Mouse (Mus musculus): ENCODE data around the gene Slc38a4.

The Slc38a4 gene

GRCm38 (mm10) chr15:96971906-96972305 is 83.8 kb downstream of the Slc38a4 start:
- no peak for DNase-seq (ENCODE audit: low read depth, low spot score)

GRCm38 (mm10) chr15:96969792-96970191 is 86.0 kb downstream of the Slc38a4 start:
- DNase-seq (ENCODE audit: low read depth, low spot score) = no peak

DNA sequence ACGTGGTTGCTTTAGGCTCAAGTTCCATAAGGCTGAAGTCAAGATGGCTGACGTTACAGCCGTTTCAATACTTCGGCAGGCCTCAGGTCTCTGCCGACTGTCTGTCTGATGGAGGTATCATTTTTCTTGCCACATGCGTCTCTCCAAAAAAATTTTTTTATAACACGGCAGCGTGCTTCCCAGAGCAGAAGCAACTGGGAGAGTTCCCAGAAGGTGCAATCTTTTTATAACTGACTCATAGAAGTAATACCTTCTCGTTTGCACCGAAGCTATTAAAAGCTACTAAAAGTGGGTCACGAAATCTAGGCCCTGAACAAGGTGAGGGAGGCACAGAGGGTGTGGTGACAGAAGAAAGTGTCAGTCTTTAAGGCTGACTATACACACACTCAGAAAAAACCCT is 87.0 kb downstream of the Slc38a4 start:
- no peak for DNase-seq (ENCODE audit: low read depth, low spot score)

DNA sequence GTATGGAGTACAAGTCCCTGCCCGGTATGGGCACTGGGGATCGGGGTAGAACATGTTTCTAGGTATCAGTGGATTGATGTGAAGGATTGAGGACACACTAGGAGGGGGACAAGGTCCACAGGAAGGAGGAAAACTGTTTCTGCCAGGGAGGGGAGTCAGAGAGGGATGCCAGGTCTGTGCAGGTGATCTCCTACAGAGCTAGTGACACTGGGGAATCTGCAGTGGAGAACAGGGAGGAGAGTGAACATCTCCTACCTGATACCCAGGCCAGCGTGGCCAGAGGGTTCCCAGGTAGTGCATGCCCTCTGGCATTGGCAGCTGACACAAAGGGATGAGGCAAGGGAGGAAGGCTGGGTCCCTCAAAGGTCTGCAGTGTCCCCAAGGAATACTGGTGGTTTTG is 89.4 kb downstream of the Slc38a4 start:
- no peak for DNase-seq (ENCODE audit: low read depth, low spot score)

GRCm38 (mm10) chr15:96963735-96964134 is 92.0 kb downstream of the Slc38a4 start:
- no peak for DNase-seq (ENCODE audit: low read depth, low spot score)

DNA sequence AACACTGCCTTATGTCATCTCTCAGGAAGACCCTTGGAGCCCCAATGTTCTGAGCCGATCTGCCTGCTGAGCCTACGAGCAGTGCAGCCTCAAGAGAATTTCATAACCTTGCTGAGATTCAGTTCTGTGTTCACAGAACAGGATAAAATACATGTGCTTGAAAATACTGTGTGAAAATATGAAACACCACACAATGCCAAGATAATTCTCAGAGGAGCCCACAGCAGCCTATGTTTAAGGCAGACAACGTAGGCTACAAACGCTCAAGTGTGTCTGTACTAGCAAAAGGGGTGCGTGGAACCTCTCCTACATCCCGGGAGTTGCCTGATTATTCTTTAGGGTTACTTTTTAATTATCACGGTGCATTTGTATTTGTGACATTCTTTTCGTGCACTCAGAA is 92.4 kb downstream of the Slc38a4 start:
- DNase-seq (ENCODE audit: low read depth, low spot score) = no peak

- DNase-seq (ENCODE audit: low read depth, low spot score) = no peak
Measured at GRCm38 (mm10) chr15:96960343-96960742, 95.4 kb downstream of the Slc38a4 start.

DNA sequence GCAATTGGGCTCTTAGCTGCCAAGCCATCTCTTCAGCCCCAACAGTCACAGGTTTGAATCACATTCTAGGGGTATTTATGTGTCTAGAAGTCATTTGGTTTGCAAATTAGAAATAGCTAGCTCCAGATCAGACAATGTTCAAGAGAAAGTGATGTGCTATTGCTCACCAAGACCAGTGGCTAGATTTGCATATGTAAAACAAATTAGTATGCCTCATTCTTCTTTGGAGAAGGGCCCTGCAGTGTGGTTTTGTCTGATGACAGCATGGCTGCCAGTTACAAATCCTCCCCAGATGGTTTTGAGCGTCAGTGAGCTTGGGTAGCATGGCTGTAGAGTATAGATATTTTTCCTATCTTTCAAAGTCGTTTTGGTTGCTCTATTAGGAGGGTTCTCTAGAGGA is 96.5 kb downstream of the Slc38a4 start:
- DNase-seq (ENCODE audit: low read depth, low spot score) = no peak

DNA sequence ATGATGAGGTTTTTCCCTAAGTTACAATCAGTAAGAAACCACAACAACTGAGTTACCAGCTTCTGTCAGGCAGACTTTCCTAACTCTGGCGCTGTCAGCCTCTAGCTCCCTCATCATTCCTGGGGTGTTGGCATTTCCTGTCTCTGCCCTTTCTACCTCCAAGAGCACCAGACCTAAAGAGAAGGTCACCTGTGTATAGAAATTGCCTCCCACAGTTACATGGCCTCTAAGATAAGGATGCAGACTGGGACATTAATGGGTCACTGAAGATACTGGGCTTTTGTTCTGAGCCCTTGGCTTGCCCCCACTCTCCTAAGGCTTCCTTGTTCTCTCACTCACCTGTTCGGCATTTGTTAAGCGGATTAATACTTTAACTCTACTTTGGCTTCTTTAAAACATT is 99.1 kb downstream of the Slc38a4 start:
- DNase-seq (ENCODE audit: low read depth, low spot score) = no peak

DNA sequence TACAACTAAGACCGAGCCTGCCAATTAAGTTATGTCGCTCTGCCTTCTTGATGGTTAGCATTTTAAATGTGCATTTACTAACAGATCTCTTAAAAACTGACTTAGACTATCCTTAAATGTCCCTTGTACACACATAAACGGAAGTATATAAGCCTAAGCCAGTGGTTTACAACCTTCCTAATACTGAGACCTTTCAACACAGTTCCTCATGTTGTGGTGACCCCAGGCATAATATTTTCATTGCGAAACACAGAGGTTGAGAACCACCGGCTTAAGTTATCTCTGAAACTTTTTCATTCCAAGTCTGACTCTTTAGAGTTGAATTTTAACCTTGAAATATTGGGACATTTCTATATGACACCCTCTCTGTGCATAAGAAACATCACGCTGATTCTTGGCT is 101.4 kb downstream of the Slc38a4 start:
- DNase-seq (ENCODE audit: low read depth, low spot score) = no peak

DNA sequence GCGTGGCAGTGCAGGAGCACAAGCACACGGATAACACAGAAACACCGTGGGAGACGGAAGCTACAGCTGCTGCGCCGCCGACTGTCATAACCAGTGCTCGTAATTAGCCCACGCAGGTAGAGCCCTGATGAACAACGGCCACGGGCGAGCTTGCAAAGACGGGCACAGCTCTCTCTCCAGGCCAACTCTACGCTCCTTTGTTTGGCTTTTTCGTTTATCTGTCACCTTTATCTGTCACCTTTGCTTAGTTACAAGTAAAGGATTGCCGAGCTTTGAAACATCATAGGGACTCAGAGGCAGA is 101.9 kb downstream of the Slc38a4 start:
- DNase-seq (ENCODE audit: low read depth, low spot score) = no peak

DNA sequence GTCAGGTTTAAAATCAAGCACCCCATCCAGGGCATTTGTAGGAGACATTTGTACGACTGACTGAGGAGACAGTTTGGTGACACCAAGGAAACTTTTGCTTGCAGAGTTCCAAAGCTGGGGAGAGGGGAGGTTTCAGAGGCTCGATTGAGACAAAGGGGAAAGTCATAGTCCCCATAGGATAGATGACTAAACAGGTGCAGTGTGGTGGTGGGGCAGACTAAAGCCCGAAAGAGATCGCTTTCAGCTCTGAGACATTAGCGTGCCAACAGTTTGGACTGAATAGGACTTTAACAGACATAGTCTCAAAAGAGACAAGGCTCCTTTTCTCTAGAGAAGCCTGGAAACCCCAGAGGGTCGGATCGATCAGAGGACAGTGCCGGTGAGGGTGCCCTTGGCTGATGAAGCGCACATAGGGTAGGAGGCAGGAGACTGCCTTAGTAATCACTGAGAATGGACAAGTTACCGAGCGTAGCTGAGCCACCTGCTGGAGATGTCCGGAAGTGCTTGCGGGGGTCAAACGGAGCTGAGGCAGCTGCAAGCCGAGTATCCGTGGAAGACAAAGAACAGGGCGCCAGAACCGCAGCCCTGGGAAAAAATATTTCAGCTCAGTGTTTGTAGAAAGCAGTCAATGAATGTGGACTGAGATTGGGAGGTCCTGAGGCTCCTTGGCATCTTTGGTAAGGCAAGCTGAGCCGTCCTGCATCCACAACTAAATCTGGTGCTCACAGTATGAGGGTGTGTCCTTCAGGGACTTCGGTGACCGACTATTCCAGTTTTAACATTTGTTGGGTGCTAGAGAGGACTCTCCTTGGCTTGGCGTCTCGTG is 102.4 kb downstream of the Slc38a4 start:
- DNase-seq (ENCODE audit: low read depth, low spot score) = peak; percentile 27

GRCm38 (mm10) chr15:96952488-96952887 is 103.3 kb downstream of the Slc38a4 start:
- DNase-seq (ENCODE audit: low read depth, low spot score) = no peak

DNA sequence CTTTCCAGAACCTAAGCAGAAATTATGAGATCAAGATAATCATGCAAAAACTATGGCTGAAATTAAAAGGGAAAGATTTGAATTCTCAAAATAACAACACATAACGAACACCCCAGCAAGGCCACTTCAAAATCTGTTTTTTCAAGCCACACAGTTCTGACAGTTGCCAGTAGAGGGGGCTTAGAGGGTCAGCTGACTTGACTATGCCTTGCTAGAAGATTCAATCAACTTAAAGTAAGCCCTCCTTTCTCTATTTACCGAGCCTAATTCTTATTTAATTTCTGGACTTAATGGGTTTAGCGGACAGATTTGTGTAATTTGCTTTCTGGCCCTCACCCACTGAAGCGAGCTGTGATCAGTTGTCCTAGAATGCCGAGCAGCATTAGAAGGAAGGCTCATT is 104.0 kb downstream of the Slc38a4 start:
- no peak for DNase-seq (ENCODE audit: low read depth, low spot score)

DNA sequence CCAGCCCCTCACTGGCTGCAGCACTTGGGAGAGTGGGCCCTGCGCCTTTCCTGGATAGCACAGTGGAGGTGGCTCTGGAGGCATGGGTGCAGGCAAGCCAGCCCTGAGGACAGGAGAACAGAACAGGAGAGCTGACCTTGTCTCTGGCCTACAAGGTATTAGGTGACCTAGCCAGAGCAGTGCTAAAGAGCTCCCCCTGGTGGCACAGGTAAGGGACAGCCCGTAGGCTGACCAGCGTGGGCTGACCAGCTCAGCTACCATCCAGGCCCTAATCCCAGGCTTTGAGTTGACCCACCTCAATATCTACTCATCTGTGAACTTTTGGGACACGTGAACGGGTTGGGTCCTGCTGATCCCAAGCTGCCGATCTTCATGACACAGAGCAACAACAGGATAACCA is 107.3 kb downstream of the Slc38a4 start:
- peak; percentile 23 for DNase-seq (ENCODE audit: low read depth, low spot score)

Measured in CD4-positive helper T cell, adult 2 months (primary cell).